8 mouse cellular contexts compared by ENCODE assay signal in the genomic region with DNA sequence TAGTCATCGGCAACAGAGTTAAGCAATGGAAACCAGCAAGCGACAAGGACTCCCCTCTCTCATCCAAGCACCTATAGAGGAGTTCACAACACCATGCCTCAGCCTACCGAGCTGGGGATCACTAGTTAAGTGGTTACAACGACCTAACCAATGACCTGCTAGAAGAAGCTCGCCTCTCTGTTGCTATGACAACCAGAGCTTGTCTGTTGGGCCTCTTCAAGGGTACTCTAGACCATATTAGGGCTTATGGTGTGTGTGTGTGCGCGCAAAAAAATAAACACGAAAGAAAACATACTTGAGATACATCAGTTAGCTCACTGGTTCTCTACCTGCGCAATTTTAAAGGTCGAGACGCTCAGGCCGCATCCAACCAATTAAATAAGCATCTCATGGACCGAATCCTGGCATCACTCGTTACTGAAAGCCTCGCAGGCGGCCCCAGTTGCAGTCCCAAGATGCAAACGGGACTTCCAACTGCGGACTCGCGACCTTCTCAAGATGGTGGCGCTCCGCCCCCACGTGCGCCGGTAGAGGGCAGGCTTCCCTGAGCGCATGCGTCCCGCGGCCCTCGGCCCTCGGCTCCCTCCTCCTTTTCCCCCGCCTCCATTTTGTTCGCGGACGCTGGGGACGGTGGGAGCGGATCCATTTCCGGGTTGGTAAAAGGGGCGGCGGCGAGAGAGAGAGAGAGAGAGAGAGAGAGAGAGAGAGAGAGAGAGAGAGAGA. TPM values are rescaled to one million over a fixed set of nuclear protein-coding genes. Genes with fewer than 3 reads are reported as not detected.
A peak's percentile ranks its signal among the peaks of the same experiment; 100 is the strongest.
DNase-seq lines count a peak whose midpoint lies in the region; ATAC-seq and TF ChIP-seq lines count a peak whose summit lies in the region.

A gene (plus strand): TSS at position 611 of the 723 bp plus-strand sequence.

- H3K9ac ChIP-seq in forebrain, embryonic 11.5 days (ENCODE audit: low read length) = peak within 1 kb of the TSS; percentile 62
- peak within 1 kb of the TSS; percentile 84 for H3K9ac ChIP-seq in heart, postnatal 0 days (replicated peaks; ENCODE audit: low read depth, low read length)
- H3K9ac ChIP-seq in liver, embryonic 16.5 days (ENCODE audit: low read depth, low read length) = peak within 1 kb of the TSS; percentile 89
- H3K9ac ChIP-seq in neural tube, embryonic 13.5 days = peak within 1 kb of the TSS; percentile 79

- peak; percentile 95 for DNase-seq in CD8-positive naive resting alpha-beta T cell, adult 2 months (ENCODE audit: low read depth in 2 of 2, low spot score in 2 of 2)
- peak; percentile 94 for DNase-seq in c-Kit-positive CD71-negative TER-119-negative erythroid progenitor cells, embryonic 14.5 days (ENCODE audit: low read depth)
- peak; percentile 98 for DNase-seq in forebrain, embryonic 11.5 days (ENCODE audit: low spot score)
- DNase-seq in heart, postnatal 0 days (ENCODE audit: low spot score) = peak; percentile 96
- peak; percentile 97 to 98 for DNase-seq in kidney, postnatal 4 days

- peak within 1 kb of the TSS; percentile 61 for H3K4me3 ChIP-seq in forebrain, embryonic 11.5 days (ENCODE audit: low read depth, low read length)
- H3K4me3 ChIP-seq in heart, postnatal 0 days (ENCODE audit: low read depth, low read length) = peak within 1 kb of the TSS; percentile 84
- peak within 1 kb of the TSS; percentile 84 for H3K4me3 ChIP-seq in liver, embryonic 16.5 days (ENCODE audit: low read depth, low read length)
- H3K4me3 ChIP-seq in neural tube, embryonic 13.5 days = peak within 1 kb of the TSS; percentile 66
- peak within 1 kb of the TSS; percentile 92 for H3K4me3 ChIP-seq in testis, adult 2 months (ENCODE audit: control insufficient read depth, low read depth, low read length)

- peaks cover 4% of the 10 kb centered on the region for H3K4me1 ChIP-seq in forebrain, embryonic 11.5 days (replicated peaks; ENCODE audit: control insufficient read depth, insufficient read depth, low read length)
- H3K4me1 ChIP-seq in heart, postnatal 0 days (ENCODE audit: control insufficient read depth, insufficient read depth) = 0 out of 2 replicates have a peak, but pooled peaks cover 8% of the 10 kb centered on the region
- peaks cover 15% of the 10 kb centered on the region for H3K4me1 ChIP-seq in liver, embryonic 16.5 days (ENCODE audit: control insufficient read depth, low read depth, low read length)
- peaks cover 21% of the 10 kb centered on the region for H3K4me1 ChIP-seq in neural tube, embryonic 13.5 days (replicated peaks)
- H3K4me1 ChIP-seq in testis, adult 2 months (ENCODE audit: control insufficient read depth, insufficient read depth, low read length) = peaks cover 4% of the 10 kb centered on the region

- ATAC-seq in forebrain, embryonic 11.5 days (replicated peaks; ENCODE audit: low FRiP score) = peak; percentile 90
- ATAC-seq in heart, postnatal 0 days (ENCODE audit: insufficient read depth, low read depth) = peak; percentile 93
- ATAC-seq in liver, embryonic 16.5 days (ENCODE audit: low read depth) = peak; percentile 90
- peak; percentile 90 for ATAC-seq in neural tube, embryonic 13.5 days (ENCODE audit: low read depth)

- no peaks in the 10 kb centered on the region for H3K27me3 ChIP-seq in forebrain, embryonic 11.5 days (ENCODE audit: control insufficient read depth, insufficient read depth, low read length)
- H3K27me3 ChIP-seq in heart, postnatal 0 days (ENCODE audit: control insufficient read depth, insufficient read depth, low read length) = no peaks in the 10 kb centered on the region
- H3K27me3 ChIP-seq in liver, embryonic 16.5 days (ENCODE audit: control insufficient read depth, insufficient read depth, low read depth, low read length) = no peaks in the 10 kb centered on the region
- H3K27me3 ChIP-seq in neural tube, embryonic 13.5 days = no peaks in the 10 kb centered on the region
- no peaks in the 10 kb centered on the region for H3K27me3 ChIP-seq in testis, adult 2 months (ENCODE audit: control insufficient read depth, insufficient read depth, low read length)

- no peaks in the 10 kb centered on the region; the same call in 1 of the 2 replicates for H3K36me3 ChIP-seq in forebrain, embryonic 11.5 days (ENCODE audit: control insufficient read depth, insufficient read depth, low read length)
- H3K36me3 ChIP-seq in heart, postnatal 0 days (replicated peaks; ENCODE audit: control insufficient read depth, insufficient read depth, low read length) = peaks cover 13% of the 10 kb centered on the region
- peaks cover 13% of the 10 kb centered on the region; the same call in 1 of the 2 replicates for H3K36me3 ChIP-seq in liver, embryonic 16.5 days (ENCODE audit: control insufficient read depth, insufficient read depth)
- H3K36me3 ChIP-seq in neural tube, embryonic 13.5 days = peaks cover 13% of the 10 kb centered on the region
- no peaks in the 10 kb centered on the region; the same call in 1 of the 2 replicates for H3K36me3 ChIP-seq in testis, adult 2 months (ENCODE audit: control insufficient read depth, insufficient read depth, low read length)

- H3K4me2 ChIP-seq in forebrain, embryonic 11.5 days (ENCODE audit: low read depth, low read length, severe bottlenecking) = peak within 1 kb of the TSS; percentile 73
- H3K4me2 ChIP-seq in heart, postnatal 0 days (ENCODE audit: low read depth, low read length) = peak within 1 kb of the TSS; percentile 66
- H3K4me2 ChIP-seq in liver, embryonic 16.5 days (ENCODE audit: low read depth, low read length) = peak within 1 kb of the TSS; percentile 93
- peak within 1 kb of the TSS; percentile 70 for H3K4me2 ChIP-seq in neural tube, embryonic 13.5 days

- peak; percentile 85 for TF ChIP-seq POLR2A in testis, adult 2 months (IDR thresholded peaks at IDR 0.05; ENCODE audit: control insufficient read depth, low read depth, low read length)

- TF ChIP-seq EP300 in heart, postnatal 0 days (IDR thresholded peaks at IDR 0.05; ENCODE audit: low read depth) = peak; percentile 41; the same call in 1 of the 2 replicates

- WGBS in forebrain, embryonic 11.5 days = 7% methylated on average over 38 of the region's 41 CpGs
- WGBS in heart, postnatal 0 days = 7% methylated on average over 40 of the region's 41 CpGs
- WGBS in liver, embryonic 16.5 days (ENCODE audit: insufficient replicate concordance) = 7% methylated on average over 40 of the region's 41 CpGs
- WGBS in neural tube, embryonic 13.5 days = 7% methylated on average over 39 of the region's 41 CpGs

- peak; percentile 73 for TF ChIP-seq CTCF in heart, postnatal 0 days (IDR thresholded peaks at IDR 0.05; ENCODE audit: low read depth)
- peak; percentile 40; the same call in 1 of the 2 replicates for TF ChIP-seq CTCF in testis, adult 2 months (IDR thresholded peaks at IDR 0.05; ENCODE audit: control insufficient read depth, insufficient read depth, insufficient replicate concordance, low read depth, low read length)

- no peaks in the 10 kb centered on the region for H3K9me3 ChIP-seq in forebrain, embryonic 11.5 days (ENCODE audit: control insufficient read depth, low read length)
- no peaks in the 10 kb centered on the region for H3K9me3 ChIP-seq in heart, postnatal 0 days (replicated peaks; ENCODE audit: control insufficient read depth, low read length)
- H3K9me3 ChIP-seq in liver, embryonic 16.5 days (replicated peaks; ENCODE audit: control insufficient read depth, low read length) = no peaks in the 10 kb centered on the region
- no peaks in the 10 kb centered on the region for H3K9me3 ChIP-seq in neural tube, embryonic 13.5 days

- peak within 1 kb of the TSS; percentile 80 for H3K27ac ChIP-seq in forebrain, embryonic 11.5 days (ENCODE audit: low read depth, low read length)
- peak within 1 kb of the TSS; percentile 79 for H3K27ac ChIP-seq in heart, postnatal 0 days (ENCODE audit: low read depth)
- H3K27ac ChIP-seq in liver, embryonic 16.5 days (ENCODE audit: low read length) = peak within 1 kb of the TSS; percentile 76
- H3K27ac ChIP-seq in neural tube, embryonic 13.5 days (replicated peaks) = peak within 1 kb of the TSS; percentile 96
- H3K27ac ChIP-seq in testis, adult 2 months (ENCODE audit: control insufficient read depth, insufficient read depth, low read depth, low read length) = peak within 1 kb of the TSS; percentile 59

RNA-seq across cellular contexts. Expression of the gene that starts here (rescaled TPM):
- 5.5 and 6.3 TPM in 2 replicates for polyA plus RNA-seq in forebrain, embryonic 11.5 days (2014; fragmentation: Nextera tagmentation; extraction: Ambion mirVana)
- total RNA-seq in heart, postnatal 0 days (2014; rRNA removed; ENCODE audit: low replicate concordance) = 3.4 and 6.2 TPM in 2 replicates
- polyA plus RNA-seq in heart, postnatal 0 days (2015; fragmentation: Nextera tagmentation; extraction: Ambion mirVana) = 1.5 and 1.8 TPM in 2 replicates
- polyA plus RNA-seq in liver, embryonic 16.5 days (2015; fragmentation: Nextera tagmentation; extraction: Ambion mirVana) = 1.2 and 1.6 TPM in 2 replicates
- 4.3 and 4.6 TPM in 2 replicates for polyA plus RNA-seq in neural tube, embryonic 13.5 days (2015; fragmentation: Nextera tagmentation; extraction: Ambion mirVana)
- 4.3 and 6.4 TPM in 2 replicates for polyA plus RNA-seq in testis, adult 2 months (2012; rRNA removed)

Comparison
In these comparisons a context has a peak if more than half of its experiments do, and no peak if none do; other contexts are left out.
1. Peak in every context shown above with its lines: DNase-seq, ATAC-seq, H3K4me3 ChIP-seq and H3K27ac ChIP-seq.